Mouse (Mus musculus): ENCODE data around the gene Hbb-y.
"Not testable (repeated sequence)": the region's sequence is repeated elsewhere in the genome, so short reads cannot be mapped to it uniquely, and the experiment has no call there.

Hbb-y gene

DNA sequence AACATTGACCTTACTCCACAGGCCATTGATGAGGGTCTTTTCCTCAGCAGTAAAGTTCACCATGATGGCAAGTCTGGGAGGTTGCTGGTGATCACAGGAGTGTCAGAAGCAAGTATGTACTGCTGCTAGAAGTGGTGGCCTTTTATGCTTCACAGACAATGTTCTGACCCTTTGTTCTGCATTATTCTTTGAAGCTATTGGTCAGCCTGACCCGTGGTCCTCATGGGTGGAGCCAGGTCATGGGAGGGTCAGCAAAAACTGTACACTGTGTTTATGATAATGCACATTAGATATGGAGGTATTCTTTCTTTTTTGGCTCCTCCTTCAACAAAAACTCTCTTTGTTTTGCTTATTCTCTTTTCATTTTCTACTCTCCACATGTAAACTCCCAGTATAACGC lies at the start of gene Hbb-y:
Hbb-y (minus strand) TSS at position 127 of the 400 bp plus-strand sequence.
- DNase-seq (ENCODE audit: low spot score in 2 of 2) = no peak

DNA sequence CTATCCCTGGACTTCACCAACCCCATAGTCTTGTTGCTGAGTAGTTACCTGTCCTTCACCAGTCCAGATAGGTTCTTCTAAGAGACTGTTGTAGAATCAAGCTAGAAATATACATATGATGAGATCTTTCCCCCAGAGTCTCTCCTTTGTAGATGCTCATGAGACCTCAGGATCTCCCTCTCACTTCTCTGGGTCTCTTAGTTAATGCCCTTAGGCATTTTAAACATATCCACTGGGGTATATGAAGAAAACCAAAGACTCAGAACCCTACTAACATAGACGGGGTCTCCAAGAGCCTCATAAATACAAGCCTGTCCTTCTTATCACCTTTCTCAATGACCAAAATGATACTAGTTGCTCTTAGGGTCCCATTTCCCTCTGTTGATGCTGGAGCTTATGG lies 41.4 kb upstream of the Hbb-y start, which contains the start of gene Olfr64:
Olfr64 (minus strand) TSS at position 101 of the 400 bp plus-strand sequence.
- DNase-seq (ENCODE audit: low spot score in 2 of 2) = no peak

DNA sequence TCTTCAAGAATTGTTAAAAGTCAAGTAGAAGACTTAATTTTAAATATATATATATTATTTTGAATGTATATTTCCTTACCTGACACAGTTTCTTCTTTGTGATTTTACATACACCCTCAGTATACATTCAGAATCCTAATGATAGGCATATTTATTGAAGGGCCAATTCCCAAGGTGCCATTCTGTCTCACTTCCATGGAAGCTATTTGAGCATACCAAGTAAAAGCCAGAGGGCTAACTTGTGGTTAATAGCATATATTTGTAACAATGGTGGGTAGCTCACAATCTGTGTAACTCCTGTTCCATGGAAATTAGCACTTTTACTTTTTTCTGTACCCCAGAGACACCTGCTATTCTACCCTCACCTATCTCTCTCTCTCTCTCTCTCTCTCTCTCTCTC lies 33.1 kb upstream of the Hbb-y start, which contains the start of gene Olfr66:
Olfr66 (minus strand) TSS at position 101 of the 400 bp plus-strand sequence.
- no peak for DNase-seq (ENCODE audit: low spot score in 2 of 2)

DNA sequence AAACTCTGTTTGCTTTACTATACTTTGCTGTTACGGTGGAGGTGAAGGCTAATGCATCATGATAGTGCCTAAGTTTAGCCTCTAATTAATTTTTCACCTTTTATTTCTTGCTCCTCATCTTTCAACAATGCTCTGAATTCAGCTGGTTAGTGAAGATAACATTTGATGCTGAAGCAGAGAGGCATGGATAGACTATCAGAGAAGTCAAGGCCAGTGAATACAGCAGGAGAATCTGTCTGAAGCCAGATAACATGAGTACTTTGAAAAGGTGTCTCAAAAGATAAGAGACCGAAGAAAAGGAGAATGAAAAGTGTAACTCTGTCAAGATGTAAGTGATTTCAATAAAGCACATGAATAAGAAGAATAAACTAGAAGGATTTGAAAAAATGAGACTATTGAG lies 24.1 kb upstream of the Hbb-y start:
- no peak for DNase-seq (ENCODE audit: low spot score in 2 of 2)

DNA sequence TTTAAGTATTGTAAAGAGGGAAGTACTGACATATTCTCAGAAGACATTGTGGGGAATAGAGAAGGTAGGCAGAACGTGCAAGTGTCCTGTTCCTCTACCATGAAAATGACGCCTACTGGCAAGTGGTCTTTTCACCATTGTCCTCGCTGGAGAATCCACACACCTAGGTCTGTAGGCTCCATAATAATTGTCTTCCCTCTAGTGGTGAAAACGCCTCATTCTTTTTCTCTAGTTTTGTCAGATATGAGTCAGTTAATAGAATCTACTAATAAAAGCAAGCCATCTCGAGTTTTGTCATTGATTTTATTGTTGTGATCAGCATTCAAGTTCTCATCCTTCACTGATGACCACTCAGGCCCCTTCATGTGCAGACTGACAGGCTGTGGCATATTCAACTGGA lies 21.4 kb upstream of the Hbb-y start:
- DNase-seq (ENCODE audit: low spot score in 2 of 2) = no peak

DNA sequence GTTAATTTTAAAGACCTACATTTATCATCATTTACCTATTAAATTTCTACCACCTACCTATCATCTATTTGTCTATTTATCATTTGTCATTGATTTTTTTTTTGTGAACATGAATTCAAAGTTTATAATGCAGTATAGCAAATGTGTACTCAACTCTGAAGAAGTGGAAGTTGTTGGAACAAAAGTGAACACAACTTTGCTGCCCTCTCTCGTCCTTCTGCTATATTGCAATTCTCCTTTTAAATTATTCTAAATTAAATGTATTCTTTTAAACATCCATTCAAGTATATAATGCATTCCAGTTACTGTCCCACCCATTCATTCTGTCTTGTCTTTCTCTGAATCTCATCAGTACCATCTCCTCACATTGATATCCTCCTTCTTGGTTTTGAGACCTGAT lies 20.0 kb upstream of the Hbb-y start:
- no peak for DNase-seq (ENCODE audit: low spot score in 2 of 2)

DNA sequence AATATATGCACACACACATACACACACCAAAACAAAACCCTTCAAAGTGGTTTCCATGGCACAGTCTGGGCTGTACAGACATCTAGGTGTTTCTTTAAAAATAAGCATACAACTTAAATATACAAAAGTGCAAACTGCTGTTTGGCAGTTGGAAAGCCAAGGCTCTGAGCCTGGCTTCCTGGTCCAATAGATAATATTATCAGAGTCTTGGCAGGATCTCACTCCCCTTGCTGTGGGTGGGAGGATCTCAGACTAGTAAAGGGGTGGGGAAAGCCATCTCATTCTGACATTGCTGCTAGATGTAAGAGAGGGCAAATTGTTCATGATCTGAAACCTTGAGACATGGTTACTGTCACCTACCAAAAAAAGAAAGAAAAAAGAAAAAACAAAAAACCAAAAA lies 17.7 kb upstream of the Hbb-y start:
- no peak for DNase-seq (ENCODE audit: low spot score in 2 of 2)

DNA sequence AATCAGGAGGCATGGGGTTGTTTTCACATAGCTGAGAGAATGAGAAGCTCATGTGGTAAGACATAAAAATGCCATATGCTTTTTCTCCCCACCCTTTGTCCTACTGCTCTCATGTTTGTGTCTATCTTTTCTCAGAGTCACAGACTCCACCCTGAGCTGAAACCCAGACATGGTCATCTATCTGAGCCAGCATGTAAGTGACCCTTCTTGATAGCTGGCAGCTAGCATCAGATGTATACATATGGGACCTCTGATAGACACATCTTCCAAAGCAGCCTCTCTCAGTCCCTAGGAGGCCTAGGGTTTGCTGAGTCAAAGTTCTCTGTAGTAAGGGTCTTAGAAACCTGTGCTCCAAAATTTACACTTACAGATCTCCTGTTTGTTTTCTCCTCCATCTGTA lies 12.7 kb upstream of the Hbb-y start:
- no peak for DNase-seq (ENCODE audit: low spot score in 2 of 2)

DNA sequence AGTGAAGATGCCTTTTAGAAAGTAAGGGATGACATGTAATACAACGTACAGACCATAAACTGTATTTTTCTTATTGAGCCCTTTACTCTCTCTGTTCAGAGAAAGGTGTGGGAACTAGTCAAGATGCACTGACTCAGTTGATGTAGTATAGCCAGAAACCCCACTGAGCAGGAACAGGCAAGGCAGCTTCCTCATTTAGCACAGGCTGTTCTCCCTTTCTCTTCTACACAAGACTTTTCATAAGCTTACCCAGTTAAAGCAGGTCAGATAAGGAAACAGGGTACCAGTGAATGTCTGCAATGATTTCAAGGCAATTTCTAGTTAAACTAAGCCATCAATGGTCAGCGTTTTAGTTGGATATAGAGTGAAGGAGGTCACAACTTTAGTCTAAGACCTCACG lies 8.5 kb upstream of the Hbb-y start:
- no peak for DNase-seq (ENCODE audit: low spot score in 2 of 2)

DNA sequence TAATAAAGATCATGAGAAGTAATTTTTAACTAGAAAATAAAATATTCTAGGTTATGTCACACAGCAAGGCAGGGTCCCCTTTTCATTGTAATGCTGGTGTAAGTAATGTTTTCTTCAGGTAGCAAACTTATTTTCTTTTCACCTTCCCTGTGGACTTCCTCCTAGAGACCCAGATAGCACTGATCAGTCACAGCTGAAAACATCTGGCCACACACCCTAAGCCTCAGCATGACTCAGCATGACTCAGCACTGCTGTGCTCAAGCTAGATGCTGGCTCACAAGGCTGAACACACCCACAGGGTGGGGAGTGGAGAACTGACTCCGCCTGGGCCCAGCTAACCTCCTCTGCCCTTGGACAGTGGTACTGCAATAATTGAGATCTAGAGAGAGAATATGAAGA lies 7.8 kb upstream of the Hbb-y start:
- peak; percentile 4 to 15 for DNase-seq (ENCODE audit: low spot score in 2 of 2)

DNA sequence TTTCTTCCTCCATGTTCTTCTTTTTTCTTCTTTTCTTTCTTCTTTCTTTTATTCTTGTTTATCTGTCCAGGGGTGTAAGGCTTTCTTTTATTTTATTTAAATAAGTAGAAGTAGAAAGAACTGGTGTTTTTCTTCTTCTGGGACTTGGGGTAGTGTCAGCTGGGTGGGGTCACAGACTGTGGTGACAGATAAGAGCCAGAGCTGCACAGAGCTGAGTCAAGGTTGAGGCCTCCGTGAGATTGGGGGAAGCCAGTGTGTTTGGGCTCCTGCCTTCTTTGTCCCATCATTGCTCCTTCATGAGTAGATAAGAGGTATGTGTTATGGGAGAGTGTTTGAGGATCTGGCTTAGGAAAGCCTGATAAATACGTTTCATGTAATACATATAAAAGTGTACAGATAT lies 6.1 kb upstream of the Hbb-y start:
- no peak for DNase-seq (ENCODE audit: low spot score in 2 of 2)

DNA sequence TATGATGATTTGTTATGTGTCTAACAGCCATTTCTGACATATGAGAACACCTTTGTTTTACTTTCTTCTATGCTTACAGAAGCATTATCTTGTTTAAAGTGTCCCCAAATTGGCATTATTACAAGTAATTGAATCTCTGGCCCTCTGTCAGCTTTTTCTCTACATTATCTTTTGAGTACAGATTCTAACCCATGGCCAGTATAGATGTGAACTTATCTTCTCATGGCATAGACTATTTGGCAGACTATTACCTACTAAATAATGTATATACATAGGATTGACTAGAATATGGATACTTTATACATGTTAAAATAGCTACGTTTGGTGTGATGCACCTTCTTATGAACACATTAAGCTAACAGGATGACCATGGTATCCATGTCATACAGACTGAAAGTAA lies 1.7 kb upstream of the Hbb-y start:
- DNase-seq (ENCODE audit: low spot score in 2 of 2) = no peak

DNA sequence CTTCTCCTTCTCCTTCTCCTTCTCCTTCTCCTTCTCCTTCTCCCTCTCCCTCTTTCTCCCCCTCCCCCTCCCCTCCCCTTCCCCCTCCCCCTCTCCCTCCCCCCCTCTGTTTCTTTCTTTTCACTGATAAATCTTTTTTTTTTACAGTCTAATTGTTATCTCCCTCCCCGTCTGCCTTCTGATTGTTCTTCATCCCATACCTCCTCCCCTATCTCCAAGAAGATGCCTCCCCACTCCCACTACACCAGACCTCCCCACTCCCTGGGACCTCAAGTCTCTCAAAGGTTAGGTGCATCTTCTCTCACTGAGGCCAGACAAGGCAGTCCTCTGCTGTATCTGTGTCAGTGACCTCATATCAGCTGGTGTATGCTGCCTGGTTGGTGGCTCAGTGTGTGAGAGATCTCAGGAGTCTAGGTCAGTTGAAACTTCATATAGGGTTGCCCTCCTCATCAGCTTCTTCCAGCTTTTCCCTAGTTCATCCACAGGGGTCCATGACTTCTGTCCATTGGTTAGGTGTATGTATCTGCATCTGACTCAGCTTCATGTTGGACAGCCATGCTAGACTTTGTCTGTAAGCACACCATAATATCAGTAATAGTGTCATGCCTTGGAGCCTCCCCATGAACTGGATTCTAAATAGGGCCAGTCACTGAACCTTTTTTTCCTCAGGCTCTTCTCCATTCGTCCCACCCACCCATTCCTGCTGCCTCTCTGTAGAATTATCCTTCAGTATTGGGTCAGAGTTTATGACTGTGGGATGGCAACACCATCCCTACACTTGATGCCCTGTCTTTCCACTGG lies 8.3 kb downstream of the Hbb-y start:
- DNase-seq (ENCODE audit: low spot score in 2 of 2) = no peak

DNA sequence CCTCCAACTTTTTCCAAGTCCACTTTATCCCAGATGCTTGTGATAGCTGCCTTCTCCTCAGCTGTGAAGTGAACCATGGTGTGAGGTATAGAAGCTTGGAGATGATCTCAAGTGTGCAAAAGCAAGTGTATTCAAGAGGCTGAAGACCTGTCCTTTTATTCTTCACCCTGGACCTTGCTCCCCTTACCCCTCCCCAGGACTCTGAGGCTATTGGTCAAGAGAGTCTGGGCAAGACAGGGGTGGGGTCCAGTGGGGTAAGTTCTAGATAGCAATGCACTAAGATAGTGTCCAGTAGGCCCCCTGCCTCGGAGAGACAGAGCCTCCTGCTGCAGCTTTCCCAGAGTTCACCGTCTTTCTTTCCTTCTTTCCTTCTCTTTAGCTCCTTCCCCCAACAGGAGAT lies 10.0 kb downstream of the Hbb-y start, which contains the start of gene Hbb-bh1:
Hbb-bh1 (minus strand) TSS at position 131 of the 400 bp plus-strand sequence.
- no peak for DNase-seq (ENCODE audit: low spot score in 2 of 2)

DNA sequence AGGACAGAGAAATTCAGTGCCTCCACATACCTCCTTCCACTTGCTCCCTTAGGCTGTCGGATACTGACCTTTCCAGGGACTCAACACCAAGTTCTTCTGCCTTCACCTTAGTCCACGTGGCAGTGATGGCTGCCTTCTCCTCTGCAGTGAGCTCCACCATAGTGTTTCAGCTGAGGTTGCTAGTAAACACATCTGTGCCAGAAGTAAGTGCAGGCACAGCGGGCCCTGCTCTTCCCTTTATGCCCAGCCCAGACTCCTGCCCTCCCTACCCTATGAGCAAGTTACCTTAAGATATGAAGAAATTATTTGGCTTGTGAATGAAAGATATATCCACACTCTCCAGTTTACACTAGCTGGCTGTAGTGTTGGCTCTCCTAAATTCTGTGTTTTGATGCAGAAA lies 12.7 kb downstream of the Hbb-y start, which contains the start of gene Hbb-bh2:
Hbb-bh2 (minus strand) TSS at position 253 of the 400 bp plus-strand sequence.
- DNase-seq (ENCODE audit: low spot score in 2 of 2) = no peak

DNA sequence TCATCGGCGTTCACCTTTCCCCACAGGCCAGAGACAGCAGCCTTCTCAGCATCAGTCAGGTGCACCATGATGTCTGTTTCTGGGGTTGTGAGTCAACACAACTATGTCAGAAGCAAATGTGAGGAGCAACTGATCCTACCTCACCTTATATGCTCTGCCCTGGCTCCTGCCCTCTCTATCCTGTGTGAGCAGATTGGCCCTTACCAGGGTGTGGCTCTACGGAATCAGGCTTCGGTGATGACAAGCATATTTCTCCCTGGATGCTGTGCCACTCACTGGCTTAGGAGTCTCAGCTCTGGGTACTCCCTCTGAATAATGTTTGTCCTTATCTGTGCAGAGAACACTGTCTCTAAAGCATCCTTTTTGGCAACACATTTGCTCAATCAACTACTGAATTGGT lies 25.2 kb downstream of the Hbb-y start, which contains the start of gene Hbb-bs:
Hbb-bs (minus strand) TSS at position 289 of the 400 bp plus-strand sequence.
- no peak for DNase-seq (ENCODE audit: low spot score in 2 of 2)

DNA sequence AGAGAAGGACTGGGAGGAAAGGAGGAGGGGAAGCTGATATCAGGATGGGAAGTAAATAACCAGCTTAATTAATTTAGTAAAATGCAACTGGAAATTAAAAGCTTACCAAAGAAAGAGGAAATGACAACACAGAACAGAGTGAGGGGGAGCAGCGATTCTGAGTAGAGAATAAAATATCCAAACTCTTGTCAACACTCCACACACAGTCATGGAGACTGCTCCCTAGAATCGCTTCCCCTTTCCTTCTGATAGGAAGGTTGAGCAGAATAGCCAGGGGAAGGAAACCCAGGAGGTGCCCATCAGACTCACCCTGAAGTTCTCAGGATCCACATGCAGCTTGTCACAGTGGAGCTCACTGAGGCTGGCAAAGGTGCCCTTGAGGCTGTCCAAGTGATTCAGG lies 25.9 kb downstream of the Hbb-y start:
- DNase-seq (ENCODE audit: low spot score in 2 of 2) = not testable (repeated sequence)

DNA sequence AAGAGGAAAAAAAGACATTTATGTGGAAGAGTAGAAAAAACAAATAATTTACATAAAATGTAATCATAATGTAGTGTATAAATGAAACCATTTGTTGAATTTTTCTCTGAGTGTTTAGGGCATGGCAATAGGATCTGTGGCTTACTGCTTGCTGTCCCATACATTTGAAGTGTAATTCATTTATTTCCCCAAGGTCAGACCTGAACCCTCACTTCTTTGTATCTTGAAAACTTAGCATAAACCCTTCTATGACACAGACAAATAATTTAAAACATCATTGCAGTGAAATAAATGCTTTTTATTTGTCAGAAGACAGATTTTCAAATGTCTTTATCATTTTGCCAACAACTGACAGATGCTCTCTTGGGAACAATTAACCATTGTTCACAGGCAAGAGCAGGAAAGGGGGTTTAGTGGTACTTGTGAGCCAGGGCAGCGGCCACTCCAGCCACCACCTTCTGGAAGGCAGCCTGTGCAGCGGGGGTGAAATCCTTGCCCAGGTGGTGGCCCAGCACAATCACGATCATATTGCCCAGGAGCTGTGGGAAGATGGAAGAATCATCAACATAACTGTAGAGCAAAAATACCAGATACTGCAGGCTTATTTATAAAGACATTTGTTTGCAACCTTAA lies 26.6 kb downstream of the Hbb-y start:
- no peak for DNase-seq (ENCODE audit: low spot score in 2 of 2)

DNA sequence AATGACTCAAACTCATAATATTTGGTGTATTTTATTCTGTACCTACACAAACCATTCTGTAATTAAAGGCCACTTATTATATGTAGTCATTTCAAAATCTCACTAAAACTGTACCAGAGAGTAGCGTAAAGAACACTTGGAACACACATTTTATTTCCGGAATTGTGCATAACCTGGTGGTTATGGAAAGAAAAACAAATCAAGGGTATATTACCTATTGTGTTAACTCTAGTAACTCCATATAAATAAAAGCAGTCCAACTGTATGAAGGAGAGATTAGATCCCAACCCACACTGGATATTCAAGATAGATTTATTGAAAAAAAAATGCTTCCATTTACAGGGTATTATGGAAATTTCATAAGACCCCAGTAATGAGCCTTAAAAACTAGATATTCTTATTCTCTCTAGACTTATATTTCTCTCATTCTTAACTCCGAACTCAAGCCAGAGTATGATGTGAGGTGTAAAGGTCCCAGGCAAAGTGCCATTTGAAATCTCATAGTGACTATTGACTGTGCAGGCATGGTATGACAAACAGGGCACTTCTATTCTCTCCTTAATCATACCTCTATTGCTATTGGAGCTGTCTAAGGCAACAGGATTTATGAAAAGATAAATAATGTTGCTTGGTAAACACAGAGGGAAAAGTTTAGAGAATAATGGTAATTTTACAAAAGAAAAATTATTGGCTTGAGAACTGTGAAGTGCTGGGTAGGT lies 27.3 kb downstream of the Hbb-y start:
- no peak for DNase-seq (ENCODE audit: low spot score in 2 of 2)

DNA sequence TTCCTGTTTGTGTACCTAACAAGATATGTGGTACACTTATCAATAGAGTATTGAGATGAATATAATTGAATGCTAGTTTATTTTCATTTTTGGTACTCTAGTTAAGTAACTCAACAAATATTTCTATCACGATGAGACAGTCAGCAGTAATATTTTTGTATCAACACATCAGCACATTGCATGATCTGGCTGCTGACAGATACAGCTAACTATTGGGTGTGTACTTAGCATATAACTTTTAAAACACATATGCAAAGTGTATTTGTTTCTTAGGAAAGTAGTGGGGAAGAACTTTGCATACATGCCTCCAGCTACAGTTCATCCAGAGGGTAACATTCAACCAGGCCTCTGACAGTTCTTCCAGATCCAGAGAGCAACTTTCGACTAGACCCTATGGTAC lies 28.4 kb downstream of the Hbb-y start:
- DNase-seq (ENCODE audit: low spot score in 2 of 2) = no peak

DNA sequence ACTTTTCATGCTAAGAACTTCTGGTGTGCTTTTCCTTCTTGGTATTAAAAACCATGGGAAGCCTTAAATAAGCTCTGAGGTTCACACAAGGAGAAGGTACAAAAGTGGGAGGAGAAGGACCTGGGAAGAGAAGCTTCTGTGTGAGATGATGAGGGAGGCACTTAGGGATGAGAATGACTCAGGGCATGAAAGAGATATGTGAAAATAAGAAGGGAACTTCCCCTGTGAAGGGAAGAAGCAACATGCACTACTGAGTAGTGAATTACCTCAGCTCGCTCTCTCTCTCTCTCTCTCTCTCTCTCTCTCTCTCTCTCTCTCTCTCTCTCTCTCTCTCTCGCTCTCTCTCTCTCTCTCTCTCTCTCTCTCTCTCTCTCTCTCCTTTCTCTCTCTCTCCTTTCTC lies 37.9 kb downstream of the Hbb-y start:
- DNase-seq (ENCODE audit: low spot score in 2 of 2) = not testable (repeated sequence)

DNA sequence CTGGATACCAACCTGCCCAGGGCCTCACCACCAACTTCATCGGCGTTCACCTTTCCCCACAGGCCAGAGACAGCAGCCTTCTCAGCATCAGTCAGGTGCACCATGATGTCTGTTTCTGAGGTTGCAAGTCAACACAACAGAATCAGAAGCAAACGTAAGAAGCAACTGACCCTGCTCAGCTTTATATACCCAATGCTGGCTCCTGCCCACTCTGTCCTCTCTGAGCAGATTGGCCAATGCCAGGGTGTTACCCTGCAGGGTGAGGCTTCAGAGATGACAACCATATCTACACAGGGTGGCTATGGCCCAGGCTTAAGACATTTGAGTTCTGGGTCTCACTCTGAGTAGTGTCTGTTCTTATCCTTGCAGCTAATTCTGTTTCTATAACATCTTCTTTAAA lies 39.2 kb downstream of the Hbb-y start, which contains the start of gene Hbb-bt:
Hbb-bt (minus strand) TSS at position 231 of the 400 bp plus-strand sequence.
- DNase-seq (ENCODE audit: low spot score in 2 of 2) = no peak
